Mouse (Mus musculus) limb, embryonic 14.5 days (tissue): ENCODE results near the gene Klhl26. TPM values are rescaled to one million over a fixed set of nuclear protein-coding genes. Genes with fewer than 3 reads are reported as not detected.

ENCODE experiments used
- ATAC-seq: fragments of 200-750 bp; cut with Nextera tagmentation; 2 replicates; pipeline ENCODE4 v1.8.0; 2017; ENCODE audit warnings: low read depth, moderate number of reproducible peaks, moderate TSS enrichment; ENCODE audit not compliant: low FRiP score
- DNase-seq: peaks from one replicate; pipeline ENCODE4 v3.0.0-alpha.2; 2015; ENCODE audit warnings: low spot score
- H3K27ac ChIP-seq: fragments of 300-500 bp; sonication (generic); replicated peaks from 2 replicates; pipeline ENCODE4 v1.5.1; 2014; ENCODE audit warnings: low read depth, mild to moderate bottlenecking, low read length, moderate library complexity, mixed read lengths
- H3K27me3 ChIP-seq: fragments of 300-500 bp; sonication (generic); 2 replicates; pipeline ENCODE4 v1.6.1; 2014; ENCODE audit warnings: low read length, mixed read lengths; ENCODE audit not compliant: control insufficient read depth, insufficient read depth
- H3K36me3 ChIP-seq: fragments of 300-500 bp; sonication (generic); 2 replicates; pipeline ENCODE4 v1.6.1; 2014; ENCODE audit warnings: mild to moderate bottlenecking, low read length, moderate library complexity, mixed read lengths; ENCODE audit not compliant: control insufficient read depth, insufficient read depth
- H3K4me1 ChIP-seq: fragments of 300-500 bp; sonication (generic); 2 replicates; pipeline ENCODE4 v1.6.1; 2014; ENCODE audit warnings: antibody characterized with exemption, low read length, mixed read lengths; ENCODE audit not compliant: control insufficient read depth, insufficient read depth
- H3K4me2 ChIP-seq: fragments of 300-500 bp; sonication (generic); replicated peaks from 2 replicates; pipeline ENCODE4 v1.6.1; 2014; ENCODE audit warnings: low read depth, mild to moderate bottlenecking, low read length, moderate library complexity; ENCODE audit not compliant: severe bottlenecking
- H3K4me3 ChIP-seq: fragments of 300-500 bp; sonication (generic); replicated peaks from 2 replicates; pipeline ENCODE4 v1.5.1; 2014; ENCODE audit warnings: low read length
- H3K9ac ChIP-seq: fragments of 300-500 bp; sonication (generic); 2 replicates; pipeline ENCODE4 v1.6.1; 2014; ENCODE audit warnings: mild to moderate bottlenecking, low read depth, low read length, moderate library complexity; ENCODE audit not compliant: severe bottlenecking
- H3K9me3 ChIP-seq: fragments of 300-500 bp; sonication (generic); 2 replicates; pipeline ENCODE4 v1.6.1; 2016; ENCODE audit warnings: low read length; ENCODE audit not compliant: control insufficient read depth
- POLR2A ChIP-seq: fragments of 200-500 bp; IDR thresholded peaks from 2 replicates; pipeline ENCODE4 v1.8.0; 2012; ENCODE audit warnings: inconsistent platforms, mild to moderate bottlenecking, moderate library complexity, borderline replicate concordance; ENCODE audit not compliant: insufficient read depth, insufficient read length; ENCODE audit errors: extremely low read depth
- WGBS: fragments of 180-500 bp; shearing (Covaris S2); extraction: QIAGEN DNeasy Blood & Tissue Kit; methylation state at CpG from one replicate; pipeline ENCODE4 v1.1.7; 2014; 5-methylcytosine and 5-hydroxymethylcytosine counted together
- polyA plus RNA-seq, 2 experiments: library from polyadenylated mRNA; depleted of rRNA in 1 of 2; stranded (reverse) in 1 of 2; unstranded in 1 of 2; fragments of >200 nt; fragmentation: Nextera tagmentation in 1 of 2; extraction: Ambion mirVana in 1 of 2; gene quantifications; 2 replicates each; pipeline versions ENCODE4 v1.2.1 to v1.2.3; 2012 to 2014

Klhl26 gene
- polyA plus RNA-seq, 2 experiments = 24.2 to 48.7 TPM

DNA sequence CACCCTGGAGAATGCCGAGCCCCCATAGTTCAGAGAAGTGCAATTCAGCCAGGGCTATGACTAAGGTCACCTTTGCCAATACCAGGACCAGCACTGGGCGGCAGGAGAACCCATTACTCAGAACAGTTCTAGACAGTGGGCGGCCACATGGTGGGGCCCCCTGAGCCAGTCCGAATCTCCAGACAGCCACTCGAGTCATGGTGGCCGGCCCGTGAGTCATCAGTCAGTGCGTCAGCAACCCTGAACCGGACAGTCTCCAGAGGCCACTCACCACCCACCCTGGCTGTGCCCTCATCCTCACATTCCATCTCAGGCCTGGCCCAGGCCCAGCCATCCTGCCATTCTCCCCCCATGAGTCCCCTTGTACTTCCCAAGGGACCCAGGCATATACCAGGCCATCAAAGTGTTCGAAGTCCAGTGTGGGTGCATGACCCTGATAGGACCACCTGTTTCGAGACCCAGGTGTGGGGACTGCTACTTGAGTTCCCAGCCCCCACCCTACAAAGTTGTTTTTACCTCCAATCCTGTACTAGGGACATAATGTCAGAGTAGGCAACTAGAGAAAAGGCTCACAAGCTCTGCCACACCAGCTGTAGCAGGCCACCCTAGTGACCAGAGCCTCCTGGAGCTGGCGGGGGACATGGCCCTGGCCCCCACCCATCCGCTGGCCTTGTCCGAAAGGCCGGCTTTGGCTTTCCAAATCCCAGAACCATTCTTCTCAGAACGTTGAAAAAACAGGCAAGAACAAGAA is 14.8 kb downstream of the Klhl26 start:
- H3K27me3 ChIP-seq = no peaks in the 10 kb centered on the region
- H3K4me1 ChIP-seq = peaks cover 21% of the 10 kb centered on the region
- no peak overlapping the region for H3K4me2 ChIP-seq
- H3K9ac ChIP-seq = no peak overlapping the region
- WGBS = 75% methylated on average over 16 of the region's 16 CpGs
- no peaks in the 10 kb centered on the region for H3K9me3 ChIP-seq
- H3K4me3 ChIP-seq = no peak overlapping the region
- H3K36me3 ChIP-seq = peaks cover 7% of the 10 kb centered on the region
- DNase-seq = no peak
- TF ChIP-seq POLR2A = no peak
- H3K27ac ChIP-seq = peak overlapping the region; percentile 74
- no peak for ATAC-seq

- ATAC-seq (no peak), DNase-seq (no peak)
- no peak overlapping the region for H3K27ac ChIP-seq
- no peak overlapping the region for H3K4me3 ChIP-seq
- WGBS = 79% methylated on average over 9 of the region's 9 CpGs
- no peaks in the 10 kb centered on the region for H3K27me3 ChIP-seq
- no peak overlapping the region for H3K4me2 ChIP-seq
- H3K4me1 ChIP-seq = peaks cover 19% of the 10 kb centered on the region
- H3K36me3 ChIP-seq = peaks cover 2% of the 10 kb centered on the region; the same call in 1 of the 2 replicates
- no peaks in the 10 kb centered on the region for H3K9me3 ChIP-seq
- no peak overlapping the region for H3K9ac ChIP-seq
- TF ChIP-seq POLR2A = no peak
Measured at GRCm38 (mm10) chr8:70460606-70461005, 16.2 kb downstream of the Klhl26 start.

GRCm38 (mm10) chr8:70460199-70460598 is 16.6 kb downstream of the Klhl26 start:
- no peak for TF ChIP-seq POLR2A
- H3K36me3 ChIP-seq = peaks cover 2% of the 10 kb centered on the region; the same call in 1 of the 2 replicates
- no peaks in the 10 kb centered on the region for H3K27me3 ChIP-seq
- H3K27ac ChIP-seq = no peak overlapping the region
- 89% methylated on average over 5 of the region's 5 CpGs for WGBS
- H3K9me3 ChIP-seq = no peaks in the 10 kb centered on the region
- DNase-seq (no peak), ATAC-seq (no peak)
- H3K4me2 ChIP-seq = no peak overlapping the region
- no peak overlapping the region for H3K4me3 ChIP-seq
- H3K4me1 ChIP-seq = peaks cover 19% of the 10 kb centered on the region
- no peak overlapping the region for H3K9ac ChIP-seq

GRCm38 (mm10) chr8:70459636-70460035 is 17.1 kb downstream of the Klhl26 start:
- no peak overlapping the region for H3K9ac ChIP-seq
- peaks cover 2% of the 10 kb centered on the region; the same call in 1 of the 2 replicates for H3K36me3 ChIP-seq
- no peaks in the 10 kb centered on the region for H3K9me3 ChIP-seq
- no peaks in the 10 kb centered on the region for H3K27me3 ChIP-seq
- H3K4me2 ChIP-seq = no peak overlapping the region
- H3K4me1 ChIP-seq = peaks cover 19% of the 10 kb centered on the region
- WGBS = 98% methylated on average over 2 of the region's 2 CpGs
- DNase-seq (no peak), ATAC-seq (no peak)
- H3K4me3 ChIP-seq = no peak overlapping the region
- no peak for TF ChIP-seq POLR2A
- no peak overlapping the region for H3K27ac ChIP-seq

DNA sequence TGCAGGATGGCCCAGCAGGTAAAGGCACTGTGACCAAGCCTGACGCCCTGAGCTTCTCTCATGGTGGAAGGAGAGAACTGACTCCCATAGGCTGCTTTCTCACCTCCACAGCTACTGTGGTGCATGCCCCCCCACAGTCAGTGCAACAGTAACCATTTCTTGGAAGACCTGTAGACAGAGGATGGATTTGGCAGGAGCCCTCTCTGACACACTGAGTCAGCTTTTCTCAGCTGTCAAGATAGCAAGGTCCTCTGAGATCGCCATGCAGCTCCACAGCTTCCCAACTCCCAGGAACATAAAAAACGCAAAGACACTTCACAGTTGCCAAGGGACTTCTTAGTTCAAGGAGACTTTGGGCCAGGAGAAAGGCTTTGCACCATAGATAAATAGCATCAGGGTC is 18.3 kb downstream of the Klhl26 start:
- H3K9me3 ChIP-seq = no peaks in the 10 kb centered on the region
- no peak for TF ChIP-seq POLR2A
- no peak overlapping the region for H3K4me2 ChIP-seq
- no peak overlapping the region for H3K9ac ChIP-seq
- ATAC-seq = no peak
- WGBS = 93% methylated on average over 3 of the region's 3 CpGs
- no peak overlapping the region for H3K4me3 ChIP-seq
- H3K27me3 ChIP-seq = no peaks in the 10 kb centered on the region
- H3K4me1 ChIP-seq = peaks cover 18% of the 10 kb centered on the region
- no peaks in the 10 kb centered on the region for H3K36me3 ChIP-seq
- no peak overlapping the region for H3K27ac ChIP-seq
- no peak for DNase-seq
